Mouse (Mus musculus) spleen, adult 18-20 months (tissue): Measurements from ENCODE around the gene Trim9.

Experiments used
- DNase-seq, 2 experiments: peaks; one replicate each; pipeline ENCODE4 v3.0.0; 2022; ENCODE audit warnings: mixed read lengths in 2 of 2

Trim9 gene

DNA sequence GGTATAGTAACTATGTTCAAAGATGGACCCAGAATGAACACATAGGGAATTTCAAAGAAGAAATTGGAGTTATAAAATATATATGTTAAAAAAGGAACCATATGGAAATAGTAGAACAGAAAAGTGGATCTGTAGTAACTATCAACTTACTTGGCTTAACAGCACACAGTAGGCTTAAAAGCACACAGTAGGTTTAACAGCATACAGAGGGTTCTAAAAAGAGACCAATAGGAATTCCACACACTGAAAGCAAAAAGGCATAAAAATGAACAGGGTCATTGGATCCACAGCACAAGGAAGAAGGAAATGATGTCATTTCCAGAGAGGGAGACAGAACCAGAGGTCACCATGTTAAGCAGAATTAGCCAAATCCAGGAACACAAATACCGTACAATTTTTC is 24.6 kb downstream of the Trim9 start:
- no peak for DNase-seq

GRCm38 (mm10) chr12:70316147-70316546 is 31.3 kb downstream of the Trim9 start:
- DNase-seq = no peak

GRCm38 (mm10) chr12:70307881-70308280 is 39.5 kb downstream of the Trim9 start:
- no peak for DNase-seq

- no peak for DNase-seq
Measured at GRCm38 (mm10) chr12:70307062-70307461, 40.4 kb downstream of the Trim9 start.

- DNase-seq = no peak
Measured at GRCm38 (mm10) chr12:70304014-70304413, 43.4 kb downstream of the Trim9 start.

DNA sequence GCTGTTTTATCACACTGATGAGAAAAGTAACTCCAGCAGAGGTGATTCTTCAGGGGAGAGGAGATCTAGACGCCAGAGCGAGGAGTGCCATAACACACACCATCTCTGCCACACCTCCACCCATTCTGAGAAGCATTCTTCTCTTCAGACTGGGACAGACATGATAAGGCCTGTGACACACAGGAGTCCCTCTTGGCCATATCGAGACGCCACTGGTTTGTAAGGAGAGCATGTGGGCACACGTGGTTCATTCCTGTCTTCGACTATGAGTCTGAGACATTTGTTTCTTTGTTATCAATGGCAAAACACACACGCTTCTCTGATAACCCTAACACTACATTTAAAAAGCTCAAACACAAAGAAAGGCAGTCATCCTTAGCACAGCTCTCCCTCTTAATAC is 43.9 kb downstream of the Trim9 start:
- no peak for DNase-seq

DNA sequence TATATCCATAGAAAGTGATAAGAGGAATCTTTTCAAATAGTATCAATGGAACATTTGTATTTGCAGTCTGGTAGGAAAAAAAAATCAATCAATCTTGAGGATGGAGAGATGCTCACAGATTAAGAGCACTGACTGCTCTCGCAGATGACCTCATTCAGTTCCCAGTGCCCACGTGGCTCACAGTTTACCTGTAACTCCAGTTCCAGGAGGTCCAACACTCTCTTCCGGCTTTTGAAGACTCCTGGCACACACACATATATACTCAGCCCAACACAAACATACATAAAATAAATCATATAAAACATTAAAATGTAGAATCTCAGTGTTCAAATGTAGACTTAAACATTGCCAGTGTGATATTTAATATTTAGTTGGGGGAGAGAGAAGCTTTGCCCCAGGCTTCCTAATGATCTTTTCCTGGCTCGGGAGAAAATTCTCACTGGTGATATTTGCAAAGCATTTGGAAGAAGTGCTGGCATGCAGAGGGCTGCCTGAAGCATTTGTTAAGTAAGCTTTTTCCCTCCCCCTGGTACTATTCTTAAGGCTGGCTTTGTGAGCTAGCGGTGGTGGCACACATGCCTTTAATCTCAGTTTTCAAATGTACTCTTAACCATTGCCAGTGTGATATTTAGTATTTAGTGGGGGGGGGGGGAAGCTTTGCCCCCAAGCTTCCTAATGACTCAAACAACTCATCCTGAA is 45.2 kb downstream of the Trim9 start:
- no peak for DNase-seq

DNA sequence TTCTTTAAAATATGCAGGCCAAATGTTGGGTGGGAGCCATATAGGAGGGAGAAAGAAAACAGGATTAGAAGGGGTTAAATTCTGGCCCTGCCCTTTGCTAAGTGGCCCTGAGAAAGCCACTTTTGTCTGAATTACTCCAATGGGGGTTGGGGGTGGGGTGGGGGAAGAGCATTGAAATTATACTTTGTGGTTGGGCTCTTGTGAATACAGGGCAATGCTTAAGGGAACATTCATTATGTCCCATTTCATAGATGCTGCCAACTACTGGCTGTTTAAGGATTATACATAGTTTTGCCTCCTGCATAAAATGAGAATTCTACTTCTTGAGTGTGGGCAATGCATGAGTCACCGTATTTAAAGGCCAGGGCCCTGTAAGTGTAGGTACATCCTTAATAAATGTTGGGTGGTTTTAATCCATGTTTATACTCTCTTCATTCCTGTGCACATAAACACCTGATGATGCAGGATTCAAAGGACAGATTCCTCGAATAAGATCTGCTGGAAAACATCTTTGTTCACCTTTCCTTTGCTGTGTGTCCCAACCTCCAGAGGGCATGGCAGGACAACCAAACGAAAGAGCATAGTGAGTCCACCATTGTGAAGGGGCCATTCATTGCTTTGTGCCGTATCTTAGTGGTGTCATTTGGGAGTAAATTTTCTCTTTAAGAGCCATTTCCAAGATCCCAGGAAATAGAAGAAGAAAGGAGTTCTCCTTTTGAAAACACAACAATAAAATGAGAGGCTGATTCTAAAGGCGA is 53.3 kb downstream of the Trim9 start:
- DNase-seq = no peak

- no peak for DNase-seq
Measured at GRCm38 (mm10) chr12:70293165-70293926, 54.1 kb downstream of the Trim9 start.

DNA sequence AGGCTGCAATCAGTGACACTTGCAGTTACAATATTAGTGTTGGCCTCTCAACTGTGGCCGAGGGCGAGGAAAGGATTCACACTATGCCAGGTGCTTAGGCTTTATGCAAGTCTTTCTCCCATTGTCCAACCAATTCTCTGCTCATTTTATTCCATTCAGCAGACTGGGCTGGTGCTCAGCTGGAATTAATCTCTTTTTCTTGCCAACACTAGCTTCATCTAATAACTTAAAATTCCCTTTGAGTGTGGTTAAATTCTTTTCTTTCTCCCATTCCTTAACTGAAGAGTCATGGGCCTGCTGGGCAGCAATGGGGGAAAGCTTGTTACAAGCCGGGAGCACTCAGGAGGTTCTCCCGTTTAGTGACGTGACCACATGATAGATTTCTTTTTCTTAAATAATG is 61.9 kb downstream of the Trim9 start:
- DNase-seq = no peak

DNA sequence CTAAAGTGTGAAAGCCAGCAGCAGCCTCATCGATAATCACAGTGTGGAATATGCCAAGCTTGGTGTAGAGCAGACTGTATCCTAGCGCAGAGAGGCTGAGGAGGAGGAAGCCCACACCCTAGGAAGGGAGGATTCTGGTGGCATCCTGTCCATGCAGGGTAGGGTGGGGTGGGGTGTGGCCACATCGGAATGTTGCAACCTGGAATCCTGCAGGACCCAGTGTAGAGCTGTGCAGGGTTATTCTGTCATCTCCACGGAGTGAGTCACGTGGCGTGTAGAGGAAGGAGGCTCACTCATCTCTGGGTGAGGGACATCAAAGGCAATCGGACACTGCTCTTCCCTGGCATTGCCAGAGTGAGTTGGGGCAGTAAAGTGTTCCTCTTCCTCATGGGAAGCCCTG is 62.4 kb downstream of the Trim9 start:
- DNase-seq = no peak

DNA sequence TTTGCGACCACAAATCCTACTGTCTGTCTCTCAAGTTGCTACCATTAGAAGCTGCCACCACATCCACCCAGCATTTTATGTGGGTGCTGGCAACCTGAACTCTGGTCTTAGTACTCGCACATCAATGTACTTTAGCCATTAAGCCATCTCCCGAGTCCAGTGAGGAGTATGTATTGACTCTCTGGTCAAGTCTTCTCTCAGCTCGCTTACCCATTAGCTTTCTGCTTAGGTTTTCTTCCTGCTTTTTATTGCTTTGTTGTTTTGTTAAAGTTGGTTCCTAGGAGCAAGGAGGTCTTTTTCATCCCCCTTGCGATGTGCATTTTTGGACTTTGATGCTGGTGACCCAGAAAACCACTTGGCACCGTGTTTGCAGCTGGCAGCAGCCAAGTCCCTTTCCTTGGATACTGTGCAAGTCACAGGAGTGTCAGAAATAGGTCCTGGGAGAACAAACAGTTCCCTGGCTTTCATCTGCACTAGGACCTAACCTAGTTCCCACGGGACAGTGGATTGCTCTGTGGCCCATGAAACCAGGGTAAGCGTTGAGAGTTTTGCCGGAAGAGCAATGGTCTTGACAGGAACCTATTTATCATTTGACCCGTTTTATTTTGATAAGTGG is 64.2 kb downstream of the Trim9 start:
- no peak for DNase-seq

GRCm38 (mm10) chr12:70280930-70281329 is 66.5 kb downstream of the Trim9 start:
- DNase-seq = no peak

GRCm38 (mm10) chr12:70280381-70280780 is 67.0 kb downstream of the Trim9 start:
- DNase-seq = no peak

DNA sequence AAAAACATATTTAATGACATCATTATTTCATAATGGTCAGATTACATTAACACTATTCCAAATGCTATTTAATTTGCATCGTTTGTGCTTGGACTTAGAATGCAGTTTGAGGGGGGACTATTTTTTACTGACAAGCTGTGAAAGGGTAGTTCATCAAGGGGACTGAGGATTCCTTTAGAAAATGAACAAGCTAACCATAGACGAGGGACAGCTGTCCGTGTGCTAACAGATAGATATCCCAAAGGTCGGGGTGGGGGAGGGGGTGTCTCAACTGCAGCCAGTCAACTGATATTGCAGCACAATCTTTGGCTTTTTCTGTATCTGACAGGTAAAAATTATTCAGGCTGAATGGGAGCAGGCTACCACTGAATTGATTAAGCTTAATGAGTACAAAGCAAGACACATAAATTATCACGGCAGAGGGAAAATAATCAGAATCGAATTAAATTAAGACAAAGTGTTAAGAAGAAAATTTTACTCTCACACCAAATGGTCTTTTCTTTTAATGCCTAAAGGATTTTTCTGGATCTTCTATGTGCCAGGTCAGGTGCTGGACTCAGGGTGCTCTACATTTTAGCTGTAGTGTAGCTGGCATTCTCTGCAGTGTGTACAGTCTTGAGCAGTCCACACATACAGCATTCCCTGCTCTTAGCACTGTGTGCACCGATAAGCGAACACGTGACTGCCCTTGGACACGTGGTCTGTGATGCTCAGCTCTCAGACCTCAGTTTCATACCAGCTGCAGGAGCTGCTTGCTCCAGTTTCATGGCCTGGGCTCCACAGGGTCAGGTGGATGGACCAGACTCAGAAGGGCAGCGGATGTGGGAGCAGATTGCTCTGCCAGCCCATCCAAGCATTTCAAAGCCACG is 70.1 kb downstream of the Trim9 start:
- no peak for DNase-seq

DNA sequence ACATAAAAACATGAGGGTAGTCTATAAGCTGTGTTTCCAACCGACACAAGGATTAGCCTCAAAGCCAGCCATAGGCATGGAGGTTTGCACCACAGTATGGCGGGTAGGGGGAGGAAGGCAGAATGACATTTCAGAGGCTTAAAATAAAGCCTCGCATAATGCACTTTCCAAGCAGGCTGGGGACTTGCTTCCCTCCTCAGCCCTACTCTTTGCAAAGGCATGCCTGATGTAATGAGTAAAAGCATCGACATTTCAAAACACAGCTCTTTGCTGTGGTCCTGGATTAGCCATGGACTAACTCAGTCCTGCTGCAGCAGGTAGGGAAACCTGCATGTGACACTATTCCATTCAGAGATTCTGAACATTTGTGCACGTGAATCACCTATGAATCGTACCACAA is 77.7 kb downstream of the Trim9 start:
- DNase-seq = no peak

- DNase-seq = no peak
Measured at GRCm38 (mm10) chr12:70267314-70267713, 80.1 kb downstream of the Trim9 start.

- DNase-seq = peak in 1 of 2 experiments; percentile 9
Measured at GRCm38 (mm10) chr12:70266494-70266931, 80.9 kb downstream of the Trim9 start.

GRCm38 (mm10) chr12:70263721-70264120 is 83.7 kb downstream of the Trim9 start:
- no peak for DNase-seq

DNA sequence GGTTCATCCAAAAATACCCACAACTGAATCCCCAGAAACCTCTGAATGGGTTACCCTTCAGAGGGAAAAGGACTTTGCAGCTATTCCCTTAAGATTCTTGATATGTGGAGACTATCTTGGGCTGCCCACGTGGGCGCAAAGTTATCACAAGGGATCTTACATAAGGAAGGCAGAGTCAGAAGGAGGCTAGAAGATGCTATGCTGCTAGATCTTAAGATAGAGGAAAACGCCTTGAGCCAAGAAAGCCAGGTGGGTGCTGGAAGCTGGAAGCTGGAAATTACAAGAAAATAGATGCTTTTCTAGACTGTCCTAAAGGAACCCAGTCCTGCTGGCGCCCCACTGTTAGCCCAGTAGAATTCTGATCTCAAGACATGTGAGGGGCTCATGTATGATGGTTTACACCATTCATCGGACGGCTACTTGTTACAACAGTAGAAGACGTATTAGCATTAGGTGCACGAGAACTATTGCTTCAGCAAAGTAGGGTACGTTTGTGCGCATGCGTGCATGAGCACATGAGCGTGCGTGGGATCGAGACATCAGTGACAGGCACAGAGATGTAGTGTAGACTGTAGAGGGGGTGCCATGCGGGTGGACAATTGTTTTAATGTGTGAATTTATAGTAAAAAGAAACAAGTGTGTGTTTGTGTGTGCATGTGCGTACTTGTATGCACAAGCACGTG is 85.0 kb downstream of the Trim9 start:
- DNase-seq = no peak

DNA sequence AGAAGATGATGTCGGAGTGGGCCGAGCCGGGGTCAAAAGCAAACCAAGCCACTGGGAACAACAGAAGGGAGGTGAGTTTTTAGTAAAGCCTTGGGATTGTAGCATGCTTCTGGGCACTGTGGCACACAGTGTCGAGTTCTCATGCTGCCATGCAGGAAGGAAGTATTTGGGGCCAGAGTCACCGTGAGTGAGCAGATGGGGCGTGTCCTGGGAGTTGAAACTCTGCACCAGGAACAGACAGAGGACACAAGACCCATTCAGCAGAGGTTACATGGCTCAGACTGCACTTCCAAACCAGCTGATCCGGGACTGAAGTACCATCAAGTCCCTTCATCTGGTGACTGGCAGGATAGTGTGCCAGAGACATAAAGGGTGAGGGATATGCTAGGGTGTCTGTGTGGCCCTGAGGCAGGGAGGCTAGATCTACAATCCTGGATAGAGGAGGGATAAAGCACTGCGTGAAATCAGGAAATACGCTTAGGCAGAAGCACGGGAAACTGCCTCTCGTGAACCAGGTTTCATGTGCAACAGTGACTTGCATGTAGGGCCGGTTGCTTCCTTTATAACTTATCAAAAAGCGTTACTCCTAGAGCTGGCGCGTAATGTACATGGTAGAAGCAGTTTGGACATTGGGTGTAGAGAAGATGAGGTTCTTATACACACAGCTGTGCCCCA is 96.1 kb downstream of the Trim9 start:
- no peak for DNase-seq
